Mouse (Mus musculus) gastrocnemius, postnatal 14 days (tissue): ENCODE results near the gene Optn. TPM values are rescaled to one million over a fixed set of nuclear protein-coding genes. Genes with fewer than 3 reads are reported as not detected.

Experiments used
- DNase-seq: peaks from one replicate; pipeline ENCODE4 v3.0.0; 2021; ENCODE audit warnings: mixed read lengths
- intact Hi-C: fragments of 180-260 bp; cut with DNase I; formaldehyde crosslinking; loops from one replicate; pipeline ENCODE4 v1.15.1; 2025; ENCODE audit warnings: low total_unique reads
- total RNA-seq, 2 experiments: library from RNA; stranded (reverse); gene quantifications; 2 replicates each; pipeline ENCODE4 v1.2.3; 2021

Optn gene
- total RNA-seq, 2 experiments from 2014 or later, result 27.2 to 33.8 TPM

- intact Hi-C loops, result no loop called here
- no peak for DNase-seq
These were observed 67.4 kb downstream of the Optn start for GRCm38 (mm10) chr2:4996421-4996824.

DNA sequence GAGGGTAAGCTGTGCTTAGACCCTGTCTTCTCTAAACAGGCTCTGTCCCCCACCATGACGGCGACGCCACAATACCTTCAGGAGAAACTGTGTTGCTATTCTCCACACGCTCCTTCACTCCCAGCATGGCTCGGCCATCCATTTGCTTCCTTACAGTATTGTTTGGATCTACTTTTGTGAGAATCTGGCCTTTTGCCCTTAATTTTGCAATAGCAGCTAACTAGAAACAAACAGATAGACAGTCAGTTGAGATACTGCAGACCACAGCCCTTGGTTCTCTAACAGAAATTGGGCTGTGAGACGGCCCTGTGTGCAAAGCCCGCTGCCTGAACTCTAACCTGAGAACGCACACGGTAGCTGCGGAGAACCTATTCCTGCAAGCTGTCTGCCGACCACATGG is 68.2 kb downstream of the Optn start:
- intact Hi-C loops, result no loop called here
- no peak for DNase-seq

- DNase-seq, result no peak
- intact Hi-C loops, result no loop called here
These were observed 69.4 kb downstream of the Optn start for GRCm38 (mm10) chr2:4994436-4994835.

- no peak for DNase-seq
- intact Hi-C loops, result no loop called here
These were observed 70.3 kb downstream of the Optn start for GRCm38 (mm10) chr2:4993584-4993983.

GRCm38 (mm10) chr2:4988826-4989424 is 74.9 kb downstream of the Optn start:
- DNase-seq, result no peak

DNA sequence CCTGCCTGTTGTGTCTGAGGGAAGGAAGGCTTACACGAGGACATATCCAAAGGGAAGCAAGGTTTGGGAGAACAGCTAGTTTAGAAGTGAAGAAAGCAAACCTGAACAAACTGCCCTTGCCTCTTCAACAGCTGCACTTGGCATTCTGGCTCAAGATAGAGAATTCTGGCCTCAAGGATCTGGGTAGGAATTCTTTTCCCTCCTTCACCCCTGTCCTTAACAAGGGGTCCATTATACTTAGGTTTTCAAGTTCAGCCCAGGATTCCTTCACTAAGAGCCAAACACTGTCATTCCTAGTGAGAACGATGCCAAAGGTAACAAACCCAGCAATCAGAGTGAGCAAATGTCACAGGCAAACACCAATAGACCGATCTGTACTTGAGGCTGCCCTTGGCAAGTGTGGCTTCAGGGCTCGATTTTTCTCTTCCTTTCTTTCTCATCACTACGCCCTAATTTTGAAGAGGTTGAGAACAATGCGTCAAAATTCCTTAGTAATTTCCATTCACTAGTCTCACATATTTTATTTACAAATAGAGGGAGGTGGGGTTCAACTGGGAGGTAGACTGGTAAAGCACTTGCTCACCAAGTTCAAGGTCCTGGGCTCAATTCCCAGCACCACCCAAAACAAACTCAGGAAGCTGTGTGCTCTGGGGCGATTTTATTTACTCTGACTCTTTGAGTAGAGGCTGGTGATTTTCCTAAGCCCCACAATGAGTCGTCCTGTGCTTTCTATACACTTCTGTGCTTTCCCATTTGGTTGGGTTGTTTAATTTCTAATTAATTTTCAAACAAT is 76.3 kb downstream of the Optn start:
- DNase-seq, result no peak
- intact Hi-C loops, result no loop called here

More at GRCm38 (mm10) chr2:4988826-4989424, 74.9 kb downstream of the Optn start:
- intact Hi-C loops, result no loop called here

DNA sequence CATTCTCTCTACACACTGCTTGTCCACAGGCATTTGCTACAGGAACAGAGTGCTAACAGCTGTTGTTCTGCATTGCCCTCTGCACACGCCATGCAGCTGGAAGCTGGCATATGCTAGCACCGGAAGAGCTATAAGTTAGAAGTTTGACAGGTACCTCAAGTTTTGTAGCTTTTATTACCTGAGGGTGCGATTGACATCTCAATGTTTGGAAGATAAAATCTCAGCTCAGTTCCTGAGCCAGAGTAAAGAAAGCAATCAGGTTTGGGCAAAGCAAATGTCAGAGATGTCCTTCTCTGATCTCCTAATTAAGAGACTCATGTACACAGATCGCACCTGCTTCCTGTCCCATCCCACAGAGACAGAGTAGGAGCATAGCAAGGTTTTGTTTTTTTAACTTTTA is 77.1 kb downstream of the Optn start:
- no peak for DNase-seq
- intact Hi-C loops, result no loop called here

DNA sequence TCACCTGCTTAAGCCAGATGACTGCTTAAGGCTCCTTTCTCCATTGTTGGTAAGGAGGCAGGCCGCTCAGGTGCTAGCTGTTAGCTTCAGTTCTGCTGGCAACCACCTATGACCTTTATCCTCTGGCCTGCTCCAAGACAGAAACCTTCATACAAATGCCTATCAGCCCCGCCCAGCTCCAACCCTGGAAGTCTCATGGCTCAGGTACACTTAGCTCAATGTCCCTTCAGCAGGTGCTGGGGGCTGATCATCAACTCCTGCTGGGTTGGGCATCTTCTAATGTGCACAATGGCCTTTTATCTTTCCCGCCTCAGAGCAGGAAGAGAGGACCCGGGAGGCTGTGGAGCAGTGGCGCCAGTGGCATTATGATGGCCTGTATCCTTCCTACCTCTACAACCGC is 78.9 kb downstream of the Optn start:
- intact Hi-C loops, result no loop called here
- DNase-seq, result no peak

GRCm38 (mm10) chr2:4983987-4984386 is 79.9 kb downstream of the Optn start:
- intact Hi-C loops, result no loop called here
- DNase-seq, result no peak

DNA sequence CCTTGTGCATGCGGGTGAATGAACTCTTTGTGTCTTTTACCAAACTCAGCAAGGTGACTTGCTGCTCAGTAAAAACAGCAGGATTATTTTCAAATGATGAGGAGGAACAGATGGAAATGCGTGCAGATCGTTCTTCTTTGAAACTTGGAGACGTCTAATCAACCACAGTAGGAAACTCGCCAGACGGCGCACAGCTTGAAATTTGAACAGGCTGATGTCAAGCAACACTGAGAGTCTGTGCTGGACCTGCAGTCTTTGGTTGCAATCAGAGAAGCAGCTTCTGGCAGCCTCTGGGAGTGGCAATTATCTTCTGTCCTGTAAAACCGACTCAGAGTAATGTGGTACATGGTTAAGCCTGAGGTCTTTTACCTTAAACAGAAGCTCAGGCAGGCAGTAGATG is 85.8 kb downstream of the Optn start:
- no peak for DNase-seq
- intact Hi-C loops, result no loop called here

DNA sequence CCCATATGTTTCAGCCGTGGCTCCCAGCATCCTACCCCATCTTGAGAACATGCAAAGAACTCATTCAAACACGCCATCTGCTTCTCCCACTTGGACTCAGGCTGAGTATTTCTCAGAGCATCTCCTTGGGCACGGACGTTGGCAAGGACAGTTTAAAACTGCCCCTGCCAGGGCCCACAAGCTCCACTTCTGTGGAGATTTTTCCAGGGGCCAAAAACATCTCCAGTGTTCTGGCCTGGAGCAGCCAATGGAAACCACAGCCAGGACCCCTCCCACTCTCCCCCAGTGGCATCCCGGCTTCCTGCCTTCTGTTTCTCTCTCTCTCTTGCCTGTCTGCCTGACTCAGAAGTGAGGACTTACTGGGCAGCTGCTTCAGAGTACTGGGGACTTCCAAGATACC is 88.0 kb downstream of the Optn start, which contains the start of gene Ucma:
Gene Ucma (plus strand): TSS at position 316 of the 400 bp plus-strand sequence.
- intact Hi-C loops, result no loop called here
- no peak for DNase-seq

Other genes with a start within 250 kb of the Optn start
- 10 to 100 TPM; 16.5 to 21.1 TPM for gene Sephs1, start 182.5 kb downstream of the Optn start, total RNA-seq
- gene Phyh, start 145.0 kb downstream of the Optn start, total RNA-seq, result 100 to 1,000 TPM in 1 of 2 experiments, 10 to 100 TPM in 1; 85.1 to 132 TPM
- under 1 TPM in 1 of 2 experiments, not detected in 1; 0.39 TPM for gene Ucma, start 87.9 kb downstream of the Optn start, total RNA-seq
- gene Mcm10, start 51.3 kb downstream of the Optn start, total RNA-seq, result 1 to 10 TPM in 1 of 2 experiments, under 1 TPM in 1; 0.62 to 1.8 TPM
- 1 to 10 TPM; 7.5 to 8.8 TPM for gene Ccdc3, start 73.7 kb upstream of the Optn start, total RNA-seq